Mouse (Mus musculus) myocyte (in vitro differentiated cells): ENCODE measurements around the gene Cabcoco1.

ENCODE experiments used
- CEBPB ChIP-seq: IDR thresholded peaks from 2 replicates; pipeline ENCODE4 v1.6.1; 2011; ENCODE audit warnings: mild to moderate bottlenecking, moderate library complexity; ENCODE audit not compliant: poor library complexity, insufficient read depth, severe bottlenecking
- E2F4 ChIP-seq: IDR thresholded peaks from one replicate; pipeline ENCODE4 v1.6.1; 2011; ENCODE audit warnings: mild to moderate bottlenecking, control low read depth, moderate library complexity; ENCODE audit not compliant: insufficient read depth
- MAX ChIP-seq: IDR thresholded peaks from one replicate; pipeline ENCODE4 v1.6.1; 2011; ENCODE audit warnings: low read depth, mild to moderate bottlenecking, control low read depth
- MYOD1 ChIP-seq, 3 experiments: IDR thresholded peaks; one replicate each; pipeline ENCODE4 v1.6.1; 2011; ENCODE audit warnings: control low read depth in 2 of 3, low read depth in 2 of 3, mild to moderate bottlenecking in 2 of 3, moderate library complexity in 1 of 3; ENCODE audit not compliant: insufficient read length in 2 of 3, control insufficient read depth in 1 of 3
- MYOG ChIP-seq, 3 experiments: IDR thresholded peaks; one replicate each; pipeline ENCODE4 v1.6.1; 2011; ENCODE audit warnings: control low read depth in 2 of 3, low read depth in 2 of 3, mild to moderate bottlenecking in 2 of 3; ENCODE audit not compliant: insufficient read length in 2 of 3, control insufficient read depth in 1 of 3, insufficient read depth in 1 of 3
- POLR2A ChIP-seq: IDR thresholded peaks from one replicate; pipeline ENCODE4 v1.6.1; 2011; ENCODE audit warnings: low read depth, mild to moderate bottlenecking, control low read depth, moderate library complexity; ENCODE audit not compliant: insufficient read length
- POLR2AphosphoS2 ChIP-seq: IDR thresholded peaks from one replicate; pipeline ENCODE4 v1.6.1; 2011; ENCODE audit warnings: low read depth, control low read depth; ENCODE audit not compliant: insufficient read length
- SRF ChIP-seq: IDR thresholded peaks from one replicate; pipeline ENCODE4 v1.6.1; 2011; ENCODE audit warnings: low read depth; ENCODE audit not compliant: control insufficient read depth, insufficient read length
- TCF12 ChIP-seq: IDR thresholded peaks from one replicate; pipeline ENCODE4 v1.6.1; 2011; ENCODE audit warnings: mild to moderate bottlenecking, control low read depth; ENCODE audit not compliant: poor library complexity, insufficient read depth, severe bottlenecking
- TCF3 ChIP-seq: IDR thresholded peaks from one replicate; pipeline ENCODE4 v1.6.1; 2011; ENCODE audit warnings: low read depth, control low read depth; ENCODE audit not compliant: insufficient read length
- USF1 ChIP-seq: IDR thresholded peaks from one replicate; pipeline ENCODE4 v1.6.1; 2011; ENCODE audit warnings: low read depth, mild to moderate bottlenecking, control low read depth, moderate library complexity

GRCm38 (mm10) chr10:68446797-68447125 lies 94.9 kb downstream of the Cabcoco1 start:
- TF ChIP-seq POLR2A (no peak), MAX (no peak), TCF3 (no peak), MYOG (IDR thresholded peaks at IDR 0.05; ENCODE audit: control insufficient read depth in 1 of 3, insufficient read depth in 1 of 3, insufficient read length in 2 of 3, low read depth in 2 of 3) (no peak), USF1 (no peak), MYOD1 (IDR thresholded peaks at IDR 0.05; ENCODE audit: control insufficient read depth in 1 of 3, insufficient read length in 2 of 3, low read depth in 2 of 3) (no peak), TCF12 (no peak), E2F4 (no peak), SRF (no peak), CEBPB (no peak), POLR2AphosphoS2 (no peak)
